Mouse (Mus musculus): ENCODE results near the gene Cep295. TPM values are rescaled to one million over a fixed set of nuclear protein-coding genes. Genes with fewer than 3 reads are reported as not detected.

The Cep295 gene
- polyA plus RNA-seq (2015; fragmentation: Nextera tagmentation; extraction: Ambion mirVana) = 14.3 and 17.4 TPM in 2 replicates

- WGBS = 4% methylated on average over 60 of the region's 60 CpGs
- ATAC-seq (ENCODE audit: low FRiP score) = peak; percentile 100
- Histone ChIP-seq H3K4me1 (replicated peaks) (peaks cover 18% of the 10 kb centered on the region), H3K4me2 (peak within 1 kb of the TSS; percentile 67), H3K9ac (peak within 1 kb of the TSS; percentile 78), H3K36me3 (peaks cover 7% of the 10 kb centered on the region), H3K4me3 (peak within 1 kb of the TSS; percentile 61), H3K27me3 (0 out of 2 replicates have a peak, but pooled peaks cover 17% of the 10 kb centered on the region), H3K27ac (peak within 1 kb of the TSS; percentile 86), H3K9me3 (no peaks in the 10 kb centered on the region)
Observed at GRCm38 (mm10) chr9:15357484-15358275, at the start of gene Cep295. Gene Cep295, minus strand, starts transcription at chr9:15357788.

- Histone ChIP-seq H3K36me3 (no peaks in the 10 kb centered on the region), H3K4me1 (replicated peaks) (no peaks in the 10 kb centered on the region), H3K4me2 (no peak overlapping the region), H3K9me3 (no peaks in the 10 kb centered on the region), H3K4me3 (no peak overlapping the region), H3K27ac (no peak overlapping the region), H3K9ac (no peak overlapping the region), H3K27me3 (no peaks in the 10 kb centered on the region)
- no peak for ATAC-seq (ENCODE audit: low FRiP score)
- 56% methylated on average over 4 of the region's 4 CpGs for WGBS
Observed at GRCm38 (mm10) chr9:15397591-15397990, 40.0 kb upstream of the Cep295 start.

- Histone ChIP-seq H3K4me2 (no peak overlapping the region), H3K4me3 (no peak overlapping the region), H3K4me1 (replicated peaks) (no peaks in the 10 kb centered on the region), H3K9ac (no peak overlapping the region), H3K27ac (no peak overlapping the region), H3K9me3 (no peaks in the 10 kb centered on the region), H3K27me3 (no peaks in the 10 kb centered on the region), H3K36me3 (no peaks in the 10 kb centered on the region)
- WGBS = 100% methylated on average over 1 of the region's 1 CpGs
- no peak for ATAC-seq (ENCODE audit: low FRiP score)
Observed at GRCm38 (mm10) chr9:15395353-15395942, 37.9 kb upstream of the Cep295 start.

GRCm38 (mm10) chr9:15387075-15387643 is 29.6 kb upstream of the Cep295 start:
- Histone ChIP-seq H3K36me3 (no peaks in the 10 kb centered on the region), H3K4me3 (no peak overlapping the region), H3K9ac (no peak overlapping the region), H3K9me3 (no peaks in the 10 kb centered on the region), H3K4me2 (no peak overlapping the region), H3K27ac (no peak overlapping the region), H3K4me1 (replicated peaks) (no peaks in the 10 kb centered on the region), H3K27me3 (no peaks in the 10 kb centered on the region)
- WGBS = 80% methylated on average over 5 of the region's 5 CpGs
- ATAC-seq (ENCODE audit: low FRiP score) = no peak

GRCm38 (mm10) chr9:15384266-15384665 is 26.7 kb upstream of the Cep295 start:
- H3K4me3 ChIP-seq = no peak overlapping the region
- no peaks in the 10 kb centered on the region for H3K27me3 ChIP-seq
- H3K4me1 ChIP-seq (replicated peaks) = no peaks in the 10 kb centered on the region
- H3K27ac ChIP-seq = no peak overlapping the region
- no peaks in the 10 kb centered on the region for H3K36me3 ChIP-seq
- H3K9me3 ChIP-seq = no peaks in the 10 kb centered on the region
- 82% methylated on average over 5 of the region's 5 CpGs for WGBS
- no peak overlapping the region for H3K9ac ChIP-seq
- ATAC-seq (ENCODE audit: low FRiP score) = no peak
- H3K4me2 ChIP-seq = no peak overlapping the region

GRCm38 (mm10) chr9:15366260-15366659 is 8.7 kb upstream of the Cep295 start:
- ATAC-seq (ENCODE audit: low FRiP score) = no peak
- H3K36me3 ChIP-seq = no peaks in the 10 kb centered on the region
- H3K27ac ChIP-seq = no peak overlapping the region
- H3K4me3 ChIP-seq = no peak overlapping the region
- no peaks in the 10 kb centered on the region for H3K4me1 ChIP-seq (replicated peaks)
- no peak overlapping the region for H3K9ac ChIP-seq
- H3K4me2 ChIP-seq = no peak overlapping the region
- H3K27me3 ChIP-seq = 0 out of 2 replicates have a peak, but pooled peaks cover 4% of the 10 kb centered on the region
- no peaks in the 10 kb centered on the region for H3K9me3 ChIP-seq
- WGBS = 63% methylated on average over 2 of the region's 2 CpGs

- no peaks in the 10 kb centered on the region for H3K9me3 ChIP-seq
- H3K4me3 ChIP-seq = no peak overlapping the region
- H3K27ac ChIP-seq = no peak overlapping the region
- H3K36me3 ChIP-seq = no peaks in the 10 kb centered on the region
- H3K4me2 ChIP-seq = no peak overlapping the region
- no peaks in the 10 kb centered on the region for H3K4me1 ChIP-seq (replicated peaks)
- 88% methylated on average over 1 of the region's 1 CpGs for WGBS
- H3K27me3 ChIP-seq = 0 out of 2 replicates have a peak, but pooled peaks cover 8% of the 10 kb centered on the region
- peak; percentile 52; the same call in 1 of the 2 replicates for ATAC-seq (ENCODE audit: low FRiP score)
- no peak overlapping the region for H3K9ac ChIP-seq
Observed at GRCm38 (mm10) chr9:15365856-15366255, 8.3 kb upstream of the Cep295 start.

GRCm38 (mm10) chr9:15364843-15365242 is 7.3 kb upstream of the Cep295 start:
- H3K27ac ChIP-seq = no peak overlapping the region
- no peaks in the 10 kb centered on the region for H3K9me3 ChIP-seq
- no peak overlapping the region for H3K9ac ChIP-seq
- H3K27me3 ChIP-seq = 0 out of 2 replicates have a peak, but pooled peaks cover 14% of the 10 kb centered on the region
- WGBS = 84% methylated on average over 1 of the region's 1 CpGs
- no peaks in the 10 kb centered on the region for H3K4me1 ChIP-seq (replicated peaks)
- no peak for ATAC-seq (ENCODE audit: low FRiP score)
- no peak overlapping the region for H3K4me3 ChIP-seq
- no peaks in the 10 kb centered on the region for H3K36me3 ChIP-seq
- H3K4me2 ChIP-seq = no peak overlapping the region

- Histone ChIP-seq H3K27me3 (0 out of 2 replicates have a peak, but pooled peaks cover 17% of the 10 kb centered on the region), H3K9me3 (no peaks in the 10 kb centered on the region), H3K4me2 (peak overlapping the region; percentile 67), H3K36me3 (peaks cover 7% of the 10 kb centered on the region), H3K27ac (peak overlapping the region; percentile 86), H3K4me1 (replicated peaks) (peaks cover 18% of the 10 kb centered on the region), H3K9ac (peak overlapping the region; percentile 78), H3K4me3 (peak overlapping the region; percentile 61)
- WGBS = under 1% methylated on average over 9 of the region's 9 CpGs
- ATAC-seq (ENCODE audit: low FRiP score) = no peak
Observed at GRCm38 (mm10) chr9:15356916-15357483, 588 bp downstream of the Cep295 start.

- Histone ChIP-seq H3K4me2 (no peak overlapping the region), H3K9ac (no peak overlapping the region), H3K27ac (no peak overlapping the region), H3K4me3 (no peak overlapping the region), H3K4me1 (replicated peaks) (no peaks in the 10 kb centered on the region), H3K9me3 (no peaks in the 10 kb centered on the region), H3K36me3 (peaks cover 55% of the 10 kb centered on the region), H3K27me3 (no peaks in the 10 kb centered on the region)
- no peak for ATAC-seq (ENCODE audit: low FRiP score)
- 85% methylated on average over 2 of the region's 2 CpGs for WGBS
Observed at GRCm38 (mm10) chr9:15349925-15350324, 7.7 kb downstream of the Cep295 start.

- no peaks in the 10 kb centered on the region for H3K4me1 ChIP-seq (replicated peaks)
- H3K27me3 ChIP-seq = no peaks in the 10 kb centered on the region
- H3K9me3 ChIP-seq = no peaks in the 10 kb centered on the region
- no peak for ATAC-seq (ENCODE audit: low FRiP score)
- 93% methylated on average over 4 of the region's 4 CpGs for WGBS
- no peak overlapping the region for H3K4me3 ChIP-seq
- no peak overlapping the region for H3K4me2 ChIP-seq
- H3K9ac ChIP-seq = no peak overlapping the region
- peaks cover 78% of the 10 kb centered on the region for H3K36me3 ChIP-seq
- H3K27ac ChIP-seq = no peak overlapping the region
Observed at GRCm38 (mm10) chr9:15337776-15338175, 19.8 kb downstream of the Cep295 start.

- no peak for ATAC-seq (ENCODE audit: low FRiP score)
- H3K9ac ChIP-seq = no peak overlapping the region
- no peak overlapping the region for H3K4me3 ChIP-seq
- peaks cover 67% of the 10 kb centered on the region for H3K36me3 ChIP-seq
- 80% methylated on average over 2 of the region's 2 CpGs for WGBS
- H3K9me3 ChIP-seq = no peaks in the 10 kb centered on the region
- no peak overlapping the region for H3K27ac ChIP-seq
- H3K4me1 ChIP-seq (replicated peaks) = no peaks in the 10 kb centered on the region
- H3K27me3 ChIP-seq = no peaks in the 10 kb centered on the region
- H3K4me2 ChIP-seq = no peak overlapping the region
Observed at GRCm38 (mm10) chr9:15318170-15318742, 39.3 kb downstream of the Cep295 start.
